In genomic region chr16:23106121-23106520, GRCm38 (mm10) we compare ENCODE assay signal across 23 mouse cellular contexts. TPM values are rescaled to one million over a fixed set of nuclear protein-coding genes. Genes with fewer than 3 reads are reported as not detected.
DNase-seq lines count a peak whose midpoint lies in the region; ATAC-seq and TF ChIP-seq lines count a peak whose summit lies in the region.
"Had no signal": no experiment of that assay in that cellular context is flagged by ENCODE, and none has a peak within 500 bp of the region (broad histone marks: within the 10 kb centered on the region; RNA-seq: fewer than 3 reads in every experiment).

No protein-coding gene starts in this region.

- H3K27me3 ChIP-seq in cerebellum, adult 2 months (ENCODE audit: control insufficient read depth, insufficient read depth, low read length), result no peaks in the 10 kb centered on the region
- H3K27me3 ChIP-seq in liver, embryonic 13.5 days, result no peaks in the 10 kb centered on the region
- H3K27me3 ChIP-seq: heart, embryonic 13.5 days; limb, embryonic 15.5 days had no signal

- DNase-seq in cerebellum, adult 9-10 months, result peak; percentile 48
- DNase-seq in cerebellum, adult 2 months, result no peak
- DNase-seq in 3T3-L1 (ENCODE audit: low read depth, low spot score) (peak; percentile 22), ES-E14 (ENCODE audit: low read depth, low spot score) (no peak)
- DNase-seq in liver, embryonic 13.5 days, result no peak
- DNase-seq in ovary, adult 18-20 months (ENCODE audit: low spot score), result no peak
- no peak for DNase-seq in embryo, embryonic 9.5 days (ENCODE audit: extremely low spot score)
- no peak for DNase-seq in T-cell, adult 2 months (ENCODE audit: low spot score)
- DNase-seq: adrenal gland, adult 8-10 months; cerebellum, postnatal 10 days; gastrocnemius, postnatal 36 days; heart, postnatal 36 days; kidney, postnatal 4 days; lung, postnatal 14 days; thymus, postnatal 4 days had no signal

- no peak overlapping the region for H3K4me3 ChIP-seq in cerebellum, adult 2 months (replicated peaks; ENCODE audit: insufficient read depth, low read depth, low read length)
- H3K4me3 ChIP-seq in ES-E14 (ENCODE audit: insufficient read depth in 1 of 2, low read depth in 1 of 2, low read length in 2 of 2, poor library complexity in 1 of 2, severe bottlenecking in 1 of 2), result no peak overlapping the region
- H3K4me3 ChIP-seq in liver, embryonic 13.5 days (replicated peaks), result no peak overlapping the region

- in situ Hi-C loops in ES-E14 (cut with MboI; ENCODE audit: low sequenced_read_pairs in 2 of 2, unreplicated experiment in 2 of 2), result loop anchor here in 1 of 2 experiments (25.0 kb wide), 1 partner anchor 694 kb away; no protein-coding TSS in a partner anchor

- WGBS in cerebellum, adult 2 months, result 91% methylated on average over 7 of the region's 7 CpGs
- 63% methylated on average over 7 of the region's 7 CpGs for WGBS in liver, embryonic 13.5 days (ENCODE audit: insufficient replicate concordance)

- TF ChIP-seq CTCF in cerebellum, adult 2 months (IDR thresholded peaks at IDR 0.05; ENCODE audit: borderline replicate concordance, insufficient read depth, low read depth, low read length), result no peak

- peaks cover 33% of the 10 kb centered on the region for H3K36me3 ChIP-seq in ES-E14 (ENCODE audit: control insufficient read depth, insufficient read depth, low read length, poor library complexity, severe bottlenecking)
- H3K36me3 ChIP-seq in liver, embryonic 13.5 days, result peaks cover 31% of the 10 kb centered on the region

- ATAC-seq in liver, embryonic 13.5 days (ENCODE audit: low read depth), result no peak

- H3K9me3 ChIP-seq in ES-E14 (ENCODE audit: control insufficient read depth, insufficient read depth, low read depth, low read length), result no peaks in the 10 kb centered on the region
- no peaks in the 10 kb centered on the region for H3K9me3 ChIP-seq in liver, embryonic 13.5 days (replicated peaks)
- H3K9me3 ChIP-seq: forebrain, embryonic 13.5 days; heart, embryonic 13.5 days; limb, embryonic 15.5 days had no signal

- no peak overlapping the region for H3K27ac ChIP-seq in cerebellum, adult 2 months (ENCODE audit: insufficient read depth, low read length)
- H3K27ac ChIP-seq in ES-E14 (ENCODE audit: insufficient read depth, low read depth, low read length, poor library complexity, severe bottlenecking), result peak overlapping the region; percentile 29; the same call in 1 of the 2 replicates
- H3K27ac ChIP-seq in liver, embryonic 13.5 days, result 0 out of 2 replicates have a peak overlapping the region, but pooled peaks have one; percentile 4

- H3K9ac ChIP-seq in ES-E14 (ENCODE audit: insufficient read depth, low read depth, low read length, poor library complexity, severe bottlenecking), result peak overlapping the region; percentile 49; the same call in 1 of the 2 replicates
- no peak overlapping the region for H3K9ac ChIP-seq in liver, embryonic 13.5 days
- H3K9ac ChIP-seq: limb, embryonic 15.5 days had no signal

- H3K4me1 ChIP-seq in cerebellum, adult 2 months (ENCODE audit: control insufficient read depth, insufficient read depth, low read length), result no peaks in the 10 kb centered on the region
- peaks cover 2 to 4% of the 10 kb centered on the region in 2 experiments; a peak in 3 of 4 replicates for H3K4me1 ChIP-seq in ES-E14 (ENCODE audit: control insufficient read depth in 2 of 2, insufficient read depth in 2 of 2, low read length in 2 of 2, poor library complexity in 1 of 2)
- H3K4me1 ChIP-seq in liver, embryonic 13.5 days (replicated peaks), result peaks cover 50% of the 10 kb centered on the region

- TF ChIP-seq POLR2A in cerebellum, adult 2 months (IDR thresholded peaks at IDR 0.05; ENCODE audit: borderline replicate concordance, insufficient read depth, low read length), result no peak

- no peak overlapping the region for H3K4me2 ChIP-seq in liver, embryonic 13.5 days

TF ChIP-seq in ES-E14, 5 proteins besides CTCF, POLR2A, EP300 and RAD21:
- no peak for TF ChIP-seq ZNF384 (IDR thresholded peaks at IDR 0.05; ENCODE audit: low read depth, low read length)
- no peak for TF ChIP-seq HCFC1 (IDR thresholded peaks at IDR 0.05; ENCODE audit: borderline replicate concordance, insufficient read depth, low read length)
- TF ChIP-seq ZC3H11A (IDR thresholded peaks at IDR 0.05; ENCODE audit: borderline replicate concordance, low read depth, low read length), result no peak

RNA-seq across cellular contexts. Expression of gene Eif4a2, which starts 1.1 kb away (rescaled TPM):
- polyA plus RNA-seq in cerebellum, adult 2 months (2012; rRNA removed), result 737 and 742 TPM in 2 replicates
- total RNA-seq in ES-E14 (2012; rRNA removed), result 983 and 1,290 TPM in 2 replicates
- 75.2 and 94.5 TPM in 2 replicates for polyA plus RNA-seq in liver, embryonic 13.5 days (2015; fragmentation: Nextera tagmentation; extraction: Ambion mirVana)

RNA-seq across cellular contexts. Expression of gene Rfc4, which starts 21.4 kb away (rescaled TPM):
- 2.1 and 2.5 TPM in 2 replicates for polyA plus RNA-seq in cerebellum, adult 2 months (2012; rRNA removed)
- total RNA-seq in ES-E14 (2012; rRNA removed), result 51.1 and 71.7 TPM in 2 replicates
- polyA plus RNA-seq in liver, embryonic 13.5 days (2015; fragmentation: Nextera tagmentation; extraction: Ambion mirVana), result 199 and 218 TPM in 2 replicates

RNA-seq across cellular contexts. Expression of gene Adipoq, which starts 40.2 kb away (rescaled TPM):
- 0.33 TPM in 1 of 2 replicates, not detected in the other for polyA plus RNA-seq in cerebellum, adult 2 months (2012; rRNA removed)
- 0.22 and 0.69 TPM in 2 replicates for total RNA-seq in ES-E14 (2012; rRNA removed)
- not detected in 2 replicates for polyA plus RNA-seq in liver, embryonic 13.5 days (2015; fragmentation: Nextera tagmentation; extraction: Ambion mirVana)
- total RNA-seq: layer of hippocampus, postnatal 14 days; left cerebral cortex, postnatal 10 days had no signal
- polyA plus RNA-seq: forebrain, embryonic 13.5 days; hindbrain, embryonic 16.5 days; kidney, embryonic 14.5 days; limb, embryonic 15.5 days; neural tube, embryonic 14.5 days had no signal

RNA-seq across cellular contexts. Expression of gene Kng1, which starts 48.5 kb away (rescaled TPM):
- not detected in 2 replicates for polyA plus RNA-seq in cerebellum, adult 2 months (2012; rRNA removed)
- total RNA-seq in ES-E14 (2012; rRNA removed), result 0.32 and 0.49 TPM in 2 replicates
- 274 and 287 TPM in 2 replicates for polyA plus RNA-seq in liver, embryonic 13.5 days (2015; fragmentation: Nextera tagmentation; extraction: Ambion mirVana)
- total RNA-seq: heart, postnatal 36 days; layer of hippocampus, postnatal 14 days; left cerebral cortex, postnatal 10 days had no signal
- polyA plus RNA-seq: forebrain, embryonic 13.5 days had no signal

Comparison
In these comparisons a context has a peak if more than half of its experiments do, and no peak if none do; other contexts are left out.
1. DNase-seq: peak in cerebellum, adult 9-10 months (single experiment) and 3T3-L1 (single experiment); none in cerebellum, adult 2 months (0 of 2), ES-E14 (single experiment), liver, embryonic 13.5 days (single experiment), ovary, adult 18-20 months (single experiment), embryo, embryonic 9.5 days (single experiment) and T-cell, adult 2 months (single experiment).
2. RNA of gene Rfc4, which starts 21.4 kb away (polyA plus RNA-seq): 199 to 218 TPM in liver, embryonic 13.5 days; 2.1 to 2.5 TPM in cerebellum, adult 2 months; every median in the first group is over 10 times any median in the second.